Mouse (Mus musculus) adrenal gland, postnatal 36 days (tissue): ENCODE data around the gene Rpain. TPM values are rescaled to one million over a fixed set of nuclear protein-coding genes. Genes with fewer than 3 reads are reported as not detected.
A peak's percentile ranks its signal among the peaks of the same experiment; 100 is the strongest.

ENCODE experiments used
- DNase-seq, 2 experiments: peaks; one replicate each; pipeline ENCODE4 v3.0.0; 2021; ENCODE audit warnings: mixed read lengths in 1 of 2
- long read RNA-seq, 2 experiments: library from polyadenylated mRNA; stranded (forward); transcript quantifications; one replicate each; pipeline ENCODE4 v2.0.0; 2021; ENCODE audit warnings: borderline sequencing depth in 2 of 2
- total RNA-seq, 2 experiments: library from RNA; stranded (reverse); gene quantifications; 2 replicates each; pipeline ENCODE4 v1.2.3; 2021

Rpain gene
- 10 to 100 TPM; 23.8 to 26.0 TPM for total RNA-seq
- long read RNA-seq, experiment 1, transcript Rpain-201 (7 exons, 1,100 nt) = major isoform, 23 of 30 reads
- long read RNA-seq, experiment 1, partial matches to known transcripts = 1 of 30 reads
- long read RNA-seq, experiment 1, other reads (novel, unspliced or antisense) = 5 of 30 reads
- long read RNA-seq, experiment 2, transcript Rpain-201 (7 exons, 1,100 nt) = major isoform, 13 of 24 reads
- long read RNA-seq, experiment 2, partial matches to known transcripts = 1 of 24 reads
- long read RNA-seq, experiment 2, other reads (novel, unspliced or antisense) = 8 of 24 reads

DNA sequence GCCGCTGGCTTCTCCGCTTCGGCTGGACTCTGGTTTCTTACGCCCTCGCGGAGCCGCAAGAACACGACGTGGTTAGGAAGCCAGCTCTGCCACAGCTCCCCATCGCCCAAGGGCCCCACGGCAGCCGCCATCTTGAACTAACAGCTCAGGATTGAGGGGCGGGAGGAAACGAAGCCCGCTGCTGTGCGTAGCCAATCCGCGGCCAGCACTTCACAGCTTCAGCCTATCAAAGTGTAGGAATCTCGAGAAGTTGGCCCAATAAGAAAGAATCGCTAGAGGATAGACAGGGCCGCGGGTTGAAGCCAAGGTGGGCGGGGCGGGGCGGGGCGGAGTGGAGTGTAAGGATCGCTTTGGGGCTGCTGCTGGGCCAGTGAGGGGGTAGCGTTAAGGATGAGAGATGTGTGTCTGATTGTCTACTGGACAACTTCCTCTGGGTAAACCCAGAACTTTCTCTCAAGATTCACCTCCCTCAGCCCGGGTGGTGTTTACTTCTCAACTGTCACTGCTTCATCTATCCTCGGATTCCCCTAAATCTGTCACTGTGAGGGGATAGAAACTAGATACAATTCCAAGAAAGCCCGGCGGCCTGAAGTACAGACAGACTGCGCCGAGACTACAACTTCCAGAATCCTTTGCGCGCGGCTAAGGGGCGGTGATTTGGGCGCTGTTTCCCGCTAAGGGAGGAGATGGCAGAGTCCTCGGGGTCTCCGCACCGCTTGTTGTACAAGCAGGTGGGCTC, at the start of gene Rpain, which contains the start of gene Nup88:
Gene Rpain, plus strand, starts transcription at position 393 of the 739 bp plus-strand sequence.
Gene Nup88, minus strand, starts transcription at position 153 of the 739 bp plus-strand sequence.
- peak; percentile 91 to 93 for DNase-seq

DNA sequence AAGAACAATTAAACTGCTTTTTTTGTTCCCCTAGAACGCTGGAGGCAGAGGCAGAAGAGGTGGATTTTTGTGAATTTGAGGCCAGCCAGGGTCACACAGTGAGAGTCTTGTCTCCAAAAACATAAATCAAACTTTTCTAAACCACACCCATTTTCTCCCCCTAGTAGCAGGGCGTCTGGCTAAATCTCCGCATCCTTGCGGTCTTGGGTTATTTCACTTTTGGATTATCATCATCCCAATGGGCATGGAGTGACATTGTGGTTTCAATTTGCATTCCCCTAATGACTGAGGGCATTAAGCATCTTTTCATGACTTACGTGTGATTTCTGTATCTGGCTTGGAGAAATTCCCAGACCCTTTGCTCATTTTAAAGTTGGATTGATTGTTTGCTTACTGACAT, 38.6 kb upstream of the Rpain start:
- DNase-seq = no peak

DNA sequence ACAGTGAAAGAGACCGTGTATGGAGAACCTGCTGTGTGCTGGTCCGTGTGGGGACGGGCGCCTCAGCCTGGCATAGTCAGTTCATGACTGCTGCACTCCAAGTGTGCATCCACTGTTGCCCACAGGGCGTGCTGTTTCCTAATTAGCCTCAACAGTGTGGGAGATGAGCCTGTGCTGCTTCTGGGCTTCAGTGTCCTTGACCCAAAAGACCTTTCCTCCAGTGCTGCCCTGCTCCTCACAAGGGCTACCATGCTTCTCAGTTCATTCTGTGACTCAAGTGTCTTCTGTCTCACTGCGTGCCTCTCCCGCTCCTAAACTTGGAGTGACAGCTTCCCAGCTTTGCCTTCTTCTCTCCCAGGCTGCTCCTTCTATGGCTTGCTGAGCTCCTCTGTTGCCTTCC, 34.7 kb upstream of the Rpain start:
- peak; percentile 26 to 43 for DNase-seq

DNA sequence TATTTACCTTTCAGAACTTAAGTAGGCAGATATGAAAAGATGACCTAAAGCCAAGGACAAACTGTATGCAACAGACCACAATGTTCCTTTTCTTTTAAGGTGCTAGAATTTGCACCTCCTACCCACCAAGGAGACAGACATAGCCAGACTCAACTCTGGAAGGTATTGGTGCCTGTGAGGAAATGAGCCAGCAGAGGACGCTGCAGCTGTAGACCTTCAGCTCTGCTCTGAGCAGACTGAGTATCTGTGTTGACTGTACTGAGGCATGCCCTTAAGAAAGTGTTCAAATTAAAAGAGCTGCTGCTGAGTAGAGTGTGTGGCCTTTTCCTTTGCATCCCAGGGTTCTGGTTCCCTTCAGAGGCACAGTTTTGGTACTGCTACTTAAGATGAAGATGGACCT, 27.4 kb upstream of the Rpain start:
- DNase-seq = no peak

DNA sequence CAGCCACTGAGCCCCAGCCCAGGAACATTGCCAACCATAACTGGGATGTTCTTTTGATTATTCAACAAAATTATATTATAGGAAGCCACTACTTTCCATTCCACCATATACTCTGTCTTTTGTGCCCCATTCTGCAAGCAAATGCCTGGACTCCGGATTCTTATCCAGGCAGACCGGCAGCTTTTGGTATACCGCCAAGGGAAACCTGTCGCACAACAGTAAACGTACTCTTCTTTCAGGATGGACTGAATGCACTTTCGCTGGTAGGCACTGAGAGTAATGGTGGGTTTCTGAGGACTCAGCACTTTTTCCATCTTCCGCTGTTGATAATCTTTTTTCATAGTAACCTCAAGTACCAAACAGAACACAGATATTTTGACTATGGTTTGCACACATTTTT, 26.4 kb upstream of the Rpain start:
- DNase-seq = no peak

DNA sequence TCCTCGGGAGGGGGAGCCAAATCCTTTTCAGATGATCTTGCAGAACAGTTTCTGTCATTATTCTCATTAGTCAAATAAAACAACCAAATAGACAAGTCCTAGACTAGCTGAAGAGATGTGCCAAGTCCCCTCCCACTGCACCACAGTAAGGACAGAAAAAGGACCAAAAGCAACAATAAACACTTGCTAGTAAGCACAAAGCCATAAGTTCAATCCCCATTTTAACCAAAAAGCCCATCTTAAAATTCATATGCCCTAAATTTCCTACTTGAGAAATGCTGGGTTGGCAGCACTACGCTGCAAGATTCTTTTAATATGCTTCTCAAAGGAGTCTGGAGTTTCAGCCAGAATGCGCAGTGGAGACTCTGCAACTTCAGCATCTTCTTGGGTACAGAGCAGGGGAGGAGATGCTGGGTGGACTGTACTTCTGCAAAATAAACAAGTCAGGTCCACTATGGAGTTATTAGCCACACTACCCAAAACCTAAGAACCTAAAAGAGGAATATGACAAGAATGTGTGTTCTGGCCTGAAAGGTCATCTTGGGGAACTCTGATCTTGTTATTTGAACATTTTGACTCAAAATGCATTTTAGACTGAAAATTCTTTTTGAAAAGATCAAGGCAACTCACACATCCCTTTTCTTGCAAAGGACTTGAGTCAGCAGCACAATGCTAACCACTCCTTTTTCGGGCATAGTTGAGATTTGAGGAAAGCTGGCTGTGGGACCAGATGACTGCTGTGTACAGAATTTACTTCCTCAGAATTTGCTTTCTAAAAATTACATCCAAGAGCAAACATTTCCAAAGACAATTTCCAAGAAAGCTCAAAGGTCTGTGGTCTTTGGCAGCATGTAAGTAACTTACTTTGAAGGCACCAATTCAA, 24.8 kb upstream of the Rpain start:
- DNase-seq = peak; percentile 20 to 25

DNA sequence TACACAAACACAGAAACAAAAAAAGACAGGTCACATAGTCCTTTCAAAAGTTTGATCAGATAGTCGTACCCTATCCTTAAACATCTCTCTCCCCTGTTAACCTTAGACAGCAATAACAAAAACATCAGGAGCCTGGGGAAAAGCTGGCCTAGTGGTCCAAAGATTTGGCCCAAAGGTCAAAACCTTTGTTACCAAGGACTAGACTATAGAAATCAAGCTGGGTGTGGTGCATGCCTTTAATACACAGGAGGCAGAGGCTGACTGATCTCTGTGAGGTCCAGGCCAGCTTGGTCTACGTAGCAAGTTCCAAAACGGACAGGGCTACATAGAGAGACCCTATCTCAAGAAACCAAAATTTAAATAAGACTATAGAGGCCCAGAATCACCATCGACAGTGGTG, 15.3 kb upstream of the Rpain start:
- DNase-seq = no peak

DNA sequence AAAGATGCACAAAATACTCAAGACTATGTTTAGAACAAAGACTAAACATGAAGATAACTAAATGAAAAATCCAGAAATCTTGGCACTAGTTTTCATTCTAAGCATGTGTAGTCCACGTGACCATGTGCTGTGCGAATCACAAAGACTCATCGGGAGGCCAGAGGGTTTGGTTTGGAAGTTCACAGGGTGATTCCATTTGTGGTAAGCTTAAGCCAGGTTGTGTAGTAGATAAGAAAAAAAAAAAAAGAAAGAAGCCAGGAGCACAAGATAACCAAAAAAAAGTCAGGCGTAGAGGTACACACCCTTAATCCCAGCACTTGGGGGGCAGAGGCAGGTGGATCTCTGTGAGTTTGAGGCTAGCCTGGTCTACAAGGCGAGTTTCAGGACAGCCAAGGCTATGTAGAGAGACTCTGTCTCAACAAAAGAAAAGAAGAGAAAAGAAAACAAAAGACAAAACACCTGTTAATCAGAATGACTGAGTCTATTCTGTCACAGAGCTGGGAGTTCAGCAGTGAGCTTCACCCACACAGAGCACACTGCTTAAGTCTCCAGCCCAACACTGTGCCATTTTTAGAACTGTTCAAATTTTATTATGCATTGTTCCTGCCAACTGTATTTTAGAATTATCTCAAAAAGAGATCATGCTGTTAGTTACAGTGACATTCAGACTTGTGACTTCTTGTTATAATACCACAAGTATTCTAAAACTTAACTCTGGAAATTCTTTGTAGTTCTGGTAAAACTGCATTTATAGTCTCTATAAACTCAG, 9.0 kb upstream of the Rpain start:
- no peak for DNase-seq

DNA sequence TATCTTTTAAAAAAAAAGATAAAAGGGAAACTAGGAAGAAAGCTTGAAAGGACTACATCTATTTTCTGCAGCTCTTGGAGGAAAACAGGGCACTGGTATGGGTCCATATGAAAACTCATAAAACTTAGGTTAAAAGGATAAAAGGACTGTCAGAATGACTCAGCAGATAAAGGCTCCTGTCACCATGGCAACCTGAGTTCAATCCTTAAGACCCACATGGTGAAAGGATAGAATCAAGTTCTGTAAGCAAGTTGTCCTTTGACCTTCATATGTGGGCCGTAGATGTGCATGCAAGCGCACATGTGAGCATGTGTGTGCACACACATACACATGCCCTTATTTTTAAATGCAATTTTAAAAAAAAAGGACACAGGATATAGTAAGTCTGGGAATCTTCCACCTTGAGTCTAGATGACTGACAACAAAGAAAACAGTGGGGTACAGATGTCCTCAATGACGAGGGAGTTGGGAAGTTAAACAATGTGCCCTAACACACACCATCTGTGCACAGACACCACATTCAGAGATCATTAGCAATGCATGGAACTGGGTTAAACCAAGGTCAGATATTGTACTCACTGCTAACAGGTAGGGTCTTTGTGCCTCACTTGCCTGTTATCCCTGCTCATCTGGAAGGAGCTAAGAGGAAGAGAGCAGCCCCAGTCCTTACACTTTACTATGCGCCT, 5.6 kb upstream of the Rpain start:
- DNase-seq = peak in 1 of 2 experiments; percentile 20

DNA sequence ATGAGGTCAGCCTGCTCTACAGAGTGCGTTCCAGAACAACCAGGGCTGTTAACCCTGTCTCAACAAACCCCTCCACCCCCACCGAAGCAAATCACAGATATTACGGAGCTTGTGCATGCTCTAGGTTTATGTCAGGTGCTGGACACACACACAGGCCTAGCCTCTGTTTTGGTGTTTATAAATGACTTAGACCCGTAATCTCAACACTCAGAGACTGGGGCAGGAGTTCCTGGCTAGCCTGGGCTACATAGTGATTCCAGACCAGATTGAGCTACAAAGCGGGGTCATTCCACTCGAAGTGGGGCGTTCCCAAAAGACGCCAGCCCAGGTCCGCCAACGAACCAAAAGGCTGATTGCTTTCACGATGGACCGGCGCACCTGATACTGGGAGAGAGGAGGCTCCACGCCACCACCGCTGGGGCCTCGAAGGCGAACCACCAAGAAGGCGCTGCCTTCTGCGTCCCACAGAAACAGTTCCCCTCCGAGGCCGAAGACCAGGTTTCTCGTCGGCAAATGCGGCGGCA, 680 bp upstream of the Rpain start:
- DNase-seq = peak in 1 of 2 experiments; percentile 45

DNA sequence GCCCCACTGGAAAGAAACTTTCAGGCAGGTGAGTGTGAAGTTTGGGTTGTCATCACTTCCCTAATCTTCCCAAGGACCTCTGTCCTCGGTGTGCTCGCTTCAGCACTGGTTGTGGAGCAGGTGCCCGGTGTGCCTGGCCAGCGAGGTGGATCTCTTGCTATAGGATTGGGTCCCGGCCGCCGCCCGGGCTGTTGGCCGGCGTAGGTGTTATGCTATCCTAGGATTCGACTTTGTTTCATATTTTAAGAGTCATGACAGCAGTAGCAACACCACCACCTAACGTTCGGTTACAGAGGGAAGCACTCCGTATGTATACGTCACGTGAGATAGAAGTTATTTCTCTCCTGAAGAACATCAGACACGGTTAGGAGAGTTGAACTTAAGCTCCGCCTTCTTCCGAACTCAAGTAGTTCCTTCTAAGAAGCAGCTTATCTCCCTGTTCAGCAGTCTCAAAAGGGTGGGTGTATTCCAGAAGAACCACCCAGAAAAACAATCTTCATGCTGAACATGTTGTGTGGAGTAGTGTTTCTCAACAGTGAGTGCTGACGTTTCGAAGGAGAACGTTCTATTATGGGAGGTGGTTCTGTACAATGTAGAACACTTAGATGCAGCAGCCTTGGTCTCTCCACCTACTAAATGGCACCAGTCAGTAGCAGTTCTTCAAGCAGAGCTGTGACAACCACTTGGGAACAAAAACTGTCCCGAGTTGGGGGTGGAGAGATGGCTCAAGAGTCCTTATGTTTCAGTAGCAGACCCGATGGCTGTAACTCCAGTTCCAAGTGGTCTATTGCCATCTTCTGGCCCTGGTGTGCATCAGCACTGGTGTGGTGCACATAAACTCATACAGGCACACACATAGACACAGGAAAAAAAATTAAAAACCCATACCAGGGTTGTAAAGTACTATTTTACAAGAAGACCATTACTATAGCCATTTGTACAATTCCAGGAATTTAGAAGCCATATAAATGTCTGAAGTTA, 837 bp downstream of the Rpain start:
- DNase-seq = no peak

DNA sequence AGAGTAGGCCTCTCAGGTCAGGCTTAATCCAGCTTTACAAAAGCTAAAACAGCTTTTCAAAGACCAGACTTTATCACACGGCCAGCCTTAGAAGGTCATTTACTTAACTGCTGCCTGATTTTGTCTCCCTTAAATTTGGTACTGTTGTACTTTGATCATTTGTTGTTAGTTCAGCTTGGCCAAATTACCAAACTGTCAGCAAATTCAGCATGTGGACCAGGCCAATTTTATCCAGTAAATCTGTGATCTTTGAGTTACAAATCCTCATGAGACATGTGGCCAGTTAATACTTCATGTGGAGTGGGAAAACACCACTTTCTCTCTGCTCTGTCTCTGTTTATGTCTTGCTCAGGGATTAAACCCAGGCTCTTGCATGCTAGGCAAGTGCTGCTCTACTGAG, 2.6 kb downstream of the Rpain start:
- DNase-seq = no peak

DNA sequence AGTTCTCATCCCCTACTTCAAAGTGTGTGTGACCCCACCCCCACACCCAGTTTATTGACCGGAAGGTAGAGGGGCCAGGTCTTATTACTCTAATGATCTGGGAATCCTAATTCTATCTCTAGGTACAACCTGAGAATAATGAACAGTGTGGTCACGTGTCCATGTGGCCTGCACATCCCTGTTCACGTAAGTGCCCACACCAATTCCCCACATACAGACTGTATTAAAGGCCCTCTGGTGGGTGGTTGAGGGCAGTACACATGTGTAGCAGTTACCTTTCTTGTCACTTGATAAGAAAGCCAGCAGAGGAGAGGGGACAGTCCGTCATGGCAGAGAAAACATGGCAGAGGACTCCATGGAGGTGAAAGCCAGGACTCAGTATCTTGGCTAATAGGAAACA, 3.9 kb downstream of the Rpain start:
- no peak for DNase-seq

DNA sequence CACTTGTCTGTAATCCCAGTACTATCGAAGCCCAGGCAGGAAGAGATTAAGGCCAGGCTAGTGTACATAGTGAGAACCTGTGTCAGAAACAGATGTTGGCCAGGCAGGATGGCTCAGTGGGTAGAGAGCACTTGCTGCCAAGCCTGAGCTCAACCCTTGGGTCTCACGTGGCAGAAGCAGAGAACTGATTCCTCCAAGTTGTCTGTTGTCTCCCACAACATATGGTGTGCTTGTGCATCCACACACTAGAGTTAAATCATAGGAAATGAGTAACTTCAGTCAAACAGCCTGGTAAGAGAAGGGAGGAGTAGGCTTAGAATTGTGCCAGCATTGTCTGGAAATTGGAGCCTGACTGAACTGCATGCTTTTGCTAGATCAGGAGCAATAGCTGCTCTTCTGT, 5.2 kb downstream of the Rpain start:
- DNase-seq = no peak

DNA sequence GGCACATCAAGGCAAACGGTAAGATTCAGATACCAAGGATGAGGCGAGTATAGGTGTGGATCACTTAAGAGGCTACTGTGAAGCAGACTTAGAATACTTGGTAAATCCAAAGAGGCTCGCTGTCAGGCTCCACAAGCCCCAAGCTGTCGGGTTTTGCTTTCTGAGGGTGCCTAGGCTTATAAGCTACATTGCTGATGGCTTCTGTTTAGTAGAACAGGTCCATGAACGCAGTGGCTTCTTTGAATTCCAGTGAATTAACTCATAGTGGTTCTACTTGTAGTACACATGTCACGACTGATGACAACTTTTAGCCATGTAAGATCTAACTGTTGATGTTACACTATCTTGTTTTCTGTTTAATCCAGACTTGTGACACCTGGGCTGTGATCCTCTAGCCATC, 7.3 kb downstream of the Rpain start:
- DNase-seq = no peak

DNA sequence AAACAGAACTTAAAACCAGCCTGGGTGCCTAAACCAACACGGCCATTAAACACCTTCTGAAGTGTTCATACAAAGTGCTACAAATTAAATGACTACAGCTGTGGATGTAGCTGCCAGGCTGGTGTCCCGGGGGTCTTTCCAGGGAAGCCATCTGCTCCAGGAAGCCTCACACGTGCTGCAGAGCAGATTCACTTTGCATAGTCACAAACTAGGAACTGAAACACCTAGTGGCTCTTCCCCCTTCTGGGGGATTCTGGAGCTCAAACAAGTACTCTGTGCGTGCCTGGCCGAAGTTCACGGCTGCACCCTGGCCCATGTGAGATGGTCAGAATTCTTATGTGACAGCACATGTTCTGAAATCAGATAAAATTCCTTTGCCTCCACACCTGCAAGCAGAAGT, 10.2 kb downstream of the Rpain start:
- DNase-seq = no peak

DNA sequence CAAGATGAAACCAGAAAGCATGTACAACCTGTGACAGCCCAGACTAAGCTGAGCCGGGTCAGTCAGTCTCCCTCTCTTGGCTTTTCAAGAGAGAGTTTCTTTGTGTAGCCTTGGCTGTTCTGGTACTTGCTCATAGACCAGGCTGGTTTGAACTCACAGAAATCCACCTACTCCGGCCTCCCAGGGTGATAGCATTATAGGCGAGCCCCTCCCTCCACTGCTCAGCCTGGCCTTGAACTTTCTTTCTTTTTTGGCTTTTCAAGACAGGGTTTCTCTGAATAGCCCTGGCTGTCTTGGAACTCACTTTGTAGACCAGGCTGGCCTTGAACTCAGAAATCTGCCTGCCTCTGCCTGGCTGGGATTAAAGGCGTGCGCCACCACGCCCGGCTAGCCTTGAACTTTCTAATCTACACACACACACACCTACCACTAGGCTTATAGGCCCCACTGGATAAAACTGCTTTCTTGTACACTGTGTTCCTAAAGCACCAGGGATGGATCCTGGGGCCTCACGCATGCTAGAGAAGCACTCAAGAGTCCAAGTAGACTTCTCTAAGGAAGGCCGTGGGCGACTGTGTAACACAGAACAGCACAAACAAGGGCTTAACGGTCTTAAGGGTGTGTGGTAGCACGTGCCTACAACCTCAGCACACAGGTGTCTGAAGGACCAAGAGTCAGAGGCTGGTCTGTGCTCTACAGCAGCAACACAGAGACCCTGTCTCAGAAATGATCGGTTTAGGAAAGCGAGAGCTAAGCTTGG, 10.9 kb downstream of the Rpain start:
- DNase-seq = no peak

DNA sequence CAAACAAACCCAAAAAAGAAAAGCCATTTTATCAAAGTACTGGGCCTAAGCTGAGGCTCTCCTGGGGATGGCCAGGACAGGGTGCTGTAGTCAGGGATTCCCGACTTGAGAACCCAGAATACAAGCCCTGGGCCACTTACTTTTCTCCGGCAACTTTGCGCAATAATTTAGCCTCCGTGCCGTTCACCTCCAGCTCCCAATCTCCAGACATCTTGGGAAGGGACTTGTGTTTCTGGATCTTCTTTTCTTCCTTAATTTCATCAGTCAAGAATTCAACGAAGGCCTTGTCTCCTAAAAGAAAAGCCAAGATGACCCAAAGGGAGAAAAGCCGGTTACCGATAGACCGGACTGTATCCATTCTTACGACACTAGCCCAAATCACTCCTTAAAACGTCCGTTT, 12.0 kb downstream of the Rpain start:
- DNase-seq = no peak
